Mouse (Mus musculus) kidney, embryonic 15.5 days (tissue): ENCODE measurements around the gene Gcc1. TPM values are rescaled to one million over a fixed set of nuclear protein-coding genes. Genes with fewer than 3 reads are reported as not detected.

Source experiments
- ATAC-seq: fragments of 200-750 bp; cut with Nextera tagmentation; replicated peaks from 2 replicates; pipeline ENCODE4 v1.8.0; 2017; ENCODE audit warnings: moderate TSS enrichment; ENCODE audit not compliant: low FRiP score
- H3K27ac ChIP-seq: fragments of 300-500 bp; sonication (generic); 2 replicates; pipeline ENCODE4 v1.5.1; 2015; ENCODE audit warnings: mild to moderate bottlenecking, inconsistent platforms
- H3K27me3 ChIP-seq: fragments of 300-500 bp; sonication (generic); 2 replicates; pipeline ENCODE4 v1.6.1; 2015; ENCODE audit warnings: inconsistent platforms
- H3K36me3 ChIP-seq: fragments of 300-500 bp; sonication (generic); 2 replicates; pipeline ENCODE4 v1.6.1; 2015; ENCODE audit warnings: inconsistent platforms
- H3K4me1 ChIP-seq: fragments of 300-500 bp; sonication (generic); 2 replicates; pipeline ENCODE4 v1.6.1; 2015; ENCODE audit warnings: inconsistent platforms
- H3K4me2 ChIP-seq: fragments of 300-500 bp; sonication (generic); 2 replicates; pipeline ENCODE4 v1.6.1; 2015; ENCODE audit warnings: moderate library complexity, mild to moderate bottlenecking, inconsistent platforms
- H3K4me3 ChIP-seq: fragments of 300-500 bp; sonication (generic); replicated peaks from 2 replicates; pipeline ENCODE4 v1.5.1; 2015; ENCODE audit warnings: mild to moderate bottlenecking, inconsistent platforms
- H3K9ac ChIP-seq: fragments of 300-500 bp; sonication (generic); 2 replicates; pipeline ENCODE4 v1.6.1; 2015; ENCODE audit warnings: mild to moderate bottlenecking, inconsistent platforms
- H3K9me3 ChIP-seq: fragments of 300-500 bp; sonication (generic); replicated peaks from 2 replicates; pipeline ENCODE4 v1.6.1; 2016; ENCODE audit warnings: inconsistent platforms
- WGBS: fragments of 180-500 bp; shearing (Covaris S2); methylation state at CpG from one replicate; pipeline ENCODE4 v1.1.7; 2015; ENCODE audit warnings: mixed read lengths; 5-methylcytosine and 5-hydroxymethylcytosine counted together
- polyA plus RNA-seq: library from polyadenylated mRNA; unstranded; fragments of >200 nt; fragmentation: Nextera tagmentation; extraction: Ambion mirVana; gene quantifications from 2 replicates; pipeline ENCODE4 v1.2.1, GENCODE M21; 2015

Gene Gcc1
- polyA plus RNA-seq, 1 experiment from 2014 or later = 11.3 TPM

DNA sequence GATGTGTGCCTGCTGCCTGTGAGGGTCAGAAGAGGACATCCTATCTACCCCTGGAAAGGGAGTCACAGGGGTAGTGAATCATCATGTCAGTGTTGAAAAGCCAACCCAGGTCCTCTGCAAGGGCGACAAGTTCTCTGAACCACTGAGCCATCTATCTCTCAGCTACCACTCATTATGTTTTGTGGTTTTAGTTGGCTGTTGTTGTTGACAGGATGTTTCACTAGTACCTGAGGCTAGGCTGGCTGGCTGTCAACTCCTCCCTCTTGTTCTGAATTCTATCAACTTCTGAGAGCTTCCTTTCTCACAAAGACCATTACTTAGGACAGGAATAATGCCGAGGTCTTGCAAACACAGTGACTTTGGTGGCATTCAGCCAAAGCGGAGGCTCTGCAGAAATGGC lies 43.0 kb downstream of the Gcc1 start:
- Histone ChIP-seq H3K4me1 (no peaks in the 10 kb centered on the region), H3K9ac (no peak overlapping the region), H3K4me2 (no peak overlapping the region), H3K9me3 (no peaks in the 10 kb centered on the region), H3K4me3 (no peak overlapping the region), H3K27me3 (no peaks in the 10 kb centered on the region), H3K36me3 (no peaks in the 10 kb centered on the region), H3K27ac (no peak overlapping the region)
- ATAC-seq = no peak
- WGBS = 72% methylated on average over 3 of the region's 3 CpGs

DNA sequence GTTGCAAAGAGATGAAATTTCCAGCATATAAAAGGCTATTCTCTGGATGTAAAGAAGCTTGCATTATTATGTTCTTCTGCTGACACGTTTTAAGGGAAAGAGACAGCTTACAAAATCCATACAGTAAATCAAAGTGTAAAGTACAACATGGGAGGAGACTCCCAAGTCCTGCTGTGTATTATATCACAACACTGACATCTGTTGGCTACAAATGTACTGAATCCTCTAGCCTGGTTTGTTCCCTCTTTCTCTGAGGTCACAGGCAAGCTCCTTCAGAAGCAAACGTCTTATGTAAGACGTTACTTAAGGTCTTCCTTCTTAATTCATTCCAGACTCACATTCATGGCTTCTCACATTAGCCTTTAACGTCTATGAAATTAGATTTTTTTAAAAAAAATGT lies 46.2 kb downstream of the Gcc1 start:
- no peak overlapping the region for H3K27ac ChIP-seq
- no peaks in the 10 kb centered on the region for H3K27me3 ChIP-seq
- 45% methylated on average over 4 of the region's 4 CpGs for WGBS
- H3K4me2 ChIP-seq = no peak overlapping the region
- no peaks in the 10 kb centered on the region for H3K9me3 ChIP-seq
- H3K4me1 ChIP-seq = no peaks in the 10 kb centered on the region
- no peak overlapping the region for H3K9ac ChIP-seq
- no peak overlapping the region for H3K4me3 ChIP-seq
- no peak for ATAC-seq
- H3K36me3 ChIP-seq = no peaks in the 10 kb centered on the region

DNA sequence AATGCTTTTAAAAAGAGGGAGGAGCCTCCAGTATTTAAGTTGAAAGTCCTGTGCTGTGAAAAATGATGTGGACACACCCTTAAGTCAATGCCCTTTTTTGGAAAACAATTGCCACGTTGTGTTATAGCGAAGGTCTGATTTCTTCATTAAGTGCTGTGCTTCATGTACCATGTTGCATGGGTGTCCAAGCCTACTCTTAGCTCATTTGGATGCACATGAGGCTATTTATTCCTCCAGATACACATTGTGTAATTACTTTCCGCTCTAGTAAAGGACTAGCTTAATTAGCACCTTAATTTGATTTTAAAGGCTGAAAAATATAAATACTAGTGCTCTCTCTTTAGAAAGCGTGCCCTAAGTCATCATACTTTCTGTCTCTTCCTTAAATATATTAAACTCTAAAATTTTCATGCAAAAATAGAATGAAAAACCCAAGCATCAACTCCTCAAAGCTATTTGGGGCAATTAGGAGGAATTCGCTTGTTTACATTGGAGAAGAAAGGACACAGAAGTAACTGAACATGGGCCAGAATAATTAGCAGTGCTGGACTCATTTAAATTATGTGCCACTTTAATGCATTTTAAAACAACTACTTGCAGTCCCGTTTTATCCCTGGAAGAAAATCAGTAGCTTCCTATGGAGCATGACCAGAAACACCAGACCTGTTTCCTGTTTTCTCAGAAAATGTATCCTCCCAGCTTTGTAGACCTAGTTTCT lies 58.1 kb downstream of the Gcc1 start:
- no peaks in the 10 kb centered on the region for H3K27me3 ChIP-seq
- no peak for ATAC-seq
- H3K9ac ChIP-seq = no peak overlapping the region
- no peak overlapping the region for H3K27ac ChIP-seq
- H3K4me3 ChIP-seq = no peak overlapping the region
- H3K4me2 ChIP-seq = no peak overlapping the region
- no peaks in the 10 kb centered on the region for H3K9me3 ChIP-seq
- no peaks in the 10 kb centered on the region for H3K4me1 ChIP-seq
- 76% methylated on average over 6 of the region's 6 CpGs for WGBS
- H3K36me3 ChIP-seq = no peaks in the 10 kb centered on the region

DNA sequence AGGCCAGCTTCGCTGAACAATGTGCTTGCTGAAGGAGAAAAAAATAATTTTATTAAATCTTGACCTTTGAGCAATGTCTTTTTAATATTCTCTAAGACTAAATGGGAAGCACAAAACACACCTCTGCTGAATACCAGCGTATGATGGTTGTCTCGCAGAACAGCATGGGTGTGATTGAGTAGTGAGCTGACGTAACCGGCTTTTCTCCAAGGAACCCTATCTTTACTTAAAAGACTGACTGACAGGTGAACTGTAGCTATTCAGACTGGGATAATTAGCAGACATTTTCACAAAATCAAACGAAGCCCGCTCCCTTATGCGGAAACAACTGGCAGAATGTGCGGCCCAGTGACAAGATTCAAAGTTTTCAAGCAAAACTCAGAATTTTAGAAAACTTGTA lies 60.6 kb downstream of the Gcc1 start:
- H3K9me3 ChIP-seq = no peaks in the 10 kb centered on the region
- H3K4me1 ChIP-seq = no peaks in the 10 kb centered on the region
- no peak for ATAC-seq
- H3K4me2 ChIP-seq = no peak overlapping the region
- H3K27me3 ChIP-seq = no peaks in the 10 kb centered on the region
- H3K27ac ChIP-seq = no peak overlapping the region
- H3K4me3 ChIP-seq = no peak overlapping the region
- H3K9ac ChIP-seq = no peak overlapping the region
- WGBS = 93% methylated on average over 9 of the region's 9 CpGs
- no peaks in the 10 kb centered on the region for H3K36me3 ChIP-seq

Other genes starting within 250 kb of the Gcc1 start
- 19.3 and 21.4 TPM in 2 replicates for gene Zfp800, start 30.4 kb downstream of the Gcc1 start, polyA plus RNA-seq
- gene Arf5, start 4.8 kb downstream of the Gcc1 start, polyA plus RNA-seq = 319 and 322 TPM in 2 replicates
- gene Fscn3, start 601 bp downstream of the Gcc1 start, polyA plus RNA-seq = 0.08 TPM in 1 of 2 replicates, not detected in the other
- not detected in 2 replicates for gene Pax4, start 21.0 kb upstream of the Gcc1 start, polyA plus RNA-seq
- gene Snd1, start 46.7 kb upstream of the Gcc1 start, polyA plus RNA-seq = 120 and 129 TPM in 2 replicates